Mouse (Mus musculus) forebrain, embryonic 11.5 days (tissue): ENCODE results near the gene Trappc3l. TPM values are rescaled to one million over a fixed set of nuclear protein-coding genes. Genes with fewer than 3 reads are reported as not detected.

Source experiments
- ATAC-seq: fragments of 200-750 bp; cut with Nextera tagmentation; replicated peaks from 2 replicates; pipeline ENCODE4 v1.8.0; 2017; ENCODE audit warnings: moderate TSS enrichment; ENCODE audit not compliant: low FRiP score
- DNase-seq: peaks from one replicate; pipeline ENCODE4 v3.0.0-alpha.2; 2017; ENCODE audit warnings: low spot score
- H3K27ac ChIP-seq: fragments of 300-500 bp; sonication (generic); 2 replicates; pipeline ENCODE4 v1.5.1; 2014; ENCODE audit warnings: low read depth, low read length
- H3K27me3 ChIP-seq: fragments of 300-500 bp; sonication (generic); 2 replicates; pipeline ENCODE4 v1.6.1; 2014; ENCODE audit warnings: mild to moderate bottlenecking, low read length, mixed read lengths; ENCODE audit not compliant: control insufficient read depth, insufficient read depth
- H3K36me3 ChIP-seq: fragments of 300-500 bp; sonication (generic); 2 replicates; pipeline ENCODE4 v1.6.1; 2014; ENCODE audit warnings: mild to moderate bottlenecking, low read length, moderate library complexity, mixed read lengths; ENCODE audit not compliant: control insufficient read depth, insufficient read depth
- H3K4me1 ChIP-seq: fragments of 300-500 bp; sonication (generic); replicated peaks from 2 replicates; pipeline ENCODE4 v1.6.1; 2014; ENCODE audit warnings: low read length, mixed read lengths; ENCODE audit not compliant: control insufficient read depth, insufficient read depth
- H3K4me2 ChIP-seq: fragments of 300-500 bp; sonication (generic); 2 replicates; pipeline ENCODE4 v1.6.1; 2014; ENCODE audit warnings: low read depth, mild to moderate bottlenecking, low read length, moderate library complexity, mixed read lengths; ENCODE audit not compliant: severe bottlenecking
- H3K4me3 ChIP-seq: fragments of 300-500 bp; sonication (generic); 2 replicates; pipeline ENCODE4 v1.5.1; 2014; ENCODE audit warnings: low read depth, low read length
- H3K9ac ChIP-seq: fragments of 300-500 bp; sonication (generic); 2 replicates; pipeline ENCODE4 v1.6.1; 2014; ENCODE audit warnings: low read length
- H3K9me3 ChIP-seq: fragments of 300-500 bp; sonication (generic); 2 replicates; pipeline ENCODE4 v1.6.1; 2016; ENCODE audit warnings: low read length, mixed read lengths; ENCODE audit not compliant: control insufficient read depth
- WGBS: fragments of 180-500 bp; shearing (Covaris S2); extraction: QIAGEN DNeasy Blood & Tissue Kit; methylation state at CpG from one replicate; pipeline ENCODE4 v1.1.7; 2014; 5-methylcytosine and 5-hydroxymethylcytosine counted together
- polyA plus RNA-seq: library from polyadenylated mRNA; unstranded; fragments of >200 nt; fragmentation: Nextera tagmentation; extraction: Ambion mirVana; gene quantifications from 2 replicates; pipeline ENCODE4 v1.2.1, GENCODE M21; 2014

The Trappc3l gene
- polyA plus RNA-seq, 1 experiment from 2014 or later = not detected

DNA sequence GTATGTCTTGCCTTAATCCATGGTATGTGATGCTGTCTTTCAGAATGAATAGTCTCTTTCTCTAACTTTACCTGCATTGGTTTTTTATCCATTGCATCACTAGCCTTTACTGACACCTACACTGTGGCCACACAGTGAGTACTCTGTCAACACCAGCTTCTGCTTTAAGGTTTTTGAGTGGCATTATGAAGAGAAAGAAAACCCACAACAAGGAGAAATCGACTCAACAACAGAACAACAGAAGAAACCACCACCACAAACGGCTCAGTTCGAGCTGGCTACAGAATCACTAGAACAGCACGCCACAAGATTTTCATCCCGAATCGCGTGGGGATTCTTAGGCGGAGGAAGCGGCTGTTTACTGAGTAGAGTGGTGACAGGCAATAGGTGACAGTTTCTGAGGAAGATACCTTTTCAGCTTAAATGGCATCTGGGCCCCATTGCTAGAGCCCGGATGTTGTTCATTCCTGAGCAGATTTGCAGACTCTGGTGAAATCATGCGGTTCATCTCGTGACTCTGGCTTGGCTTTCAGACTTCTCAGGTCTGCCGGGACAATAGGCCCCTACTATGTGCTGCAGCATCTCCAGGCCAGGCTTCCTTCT, 73.6 kb downstream of the Trappc3l start:
- 86% methylated on average over 13 of the region's 13 CpGs for WGBS
- Histone ChIP-seq H3K36me3 (no peaks in the 10 kb centered on the region), H3K9ac (no peak overlapping the region), H3K4me1 (no peaks in the 10 kb centered on the region), H3K27me3 (no peaks in the 10 kb centered on the region), H3K9me3 (no peaks in the 10 kb centered on the region), H3K4me2 (no peak overlapping the region), H3K4me3 (no peak overlapping the region), H3K27ac (no peak overlapping the region)
- no peak for DNase-seq
- no peak for ATAC-seq

DNA sequence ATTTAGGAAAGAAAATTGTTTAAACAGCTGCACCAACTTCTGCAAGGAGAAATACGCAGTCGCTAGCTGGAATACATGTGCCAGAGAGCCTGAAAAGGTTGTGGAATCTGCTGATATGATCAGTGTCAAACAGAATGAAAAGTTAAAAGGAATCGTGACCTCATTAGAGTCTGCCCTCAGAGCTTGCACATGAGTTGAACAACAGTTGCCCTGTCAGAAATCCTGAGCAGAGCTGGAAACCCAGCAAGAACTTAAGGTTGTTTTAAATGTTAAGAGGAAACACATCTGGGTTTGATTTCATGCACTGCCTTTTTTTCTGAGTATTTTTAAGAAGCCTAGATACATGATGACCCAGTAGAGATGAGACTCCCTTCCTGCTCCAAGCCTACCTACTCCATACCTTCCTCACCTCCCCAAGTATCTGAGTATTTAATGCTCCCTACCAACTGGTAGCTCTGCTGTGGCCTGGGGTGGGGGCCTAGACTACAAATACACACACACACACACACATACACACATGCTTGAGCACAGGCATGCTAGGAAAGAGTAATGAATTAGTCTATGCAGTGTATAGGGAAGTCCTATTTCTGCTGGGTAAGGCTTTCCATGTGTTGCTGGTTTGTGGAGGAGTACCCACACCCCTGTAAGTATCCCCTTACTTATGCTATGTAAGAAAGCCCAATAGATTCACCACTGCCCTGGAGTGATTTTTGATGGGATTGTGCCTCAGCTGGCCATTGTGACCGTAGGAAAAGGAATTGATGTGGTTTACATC, 74.8 kb downstream of the Trappc3l start:
- Histone ChIP-seq H3K36me3 (no peaks in the 10 kb centered on the region), H3K9me3 (no peaks in the 10 kb centered on the region), H3K4me1 (no peaks in the 10 kb centered on the region), H3K4me2 (no peak overlapping the region), H3K27ac (no peak overlapping the region), H3K9ac (no peak overlapping the region), H3K4me3 (no peak overlapping the region), H3K27me3 (no peaks in the 10 kb centered on the region)
- ATAC-seq (no peak), DNase-seq (no peak)
- 82% methylated on average over 4 of the region's 4 CpGs for WGBS

DNA sequence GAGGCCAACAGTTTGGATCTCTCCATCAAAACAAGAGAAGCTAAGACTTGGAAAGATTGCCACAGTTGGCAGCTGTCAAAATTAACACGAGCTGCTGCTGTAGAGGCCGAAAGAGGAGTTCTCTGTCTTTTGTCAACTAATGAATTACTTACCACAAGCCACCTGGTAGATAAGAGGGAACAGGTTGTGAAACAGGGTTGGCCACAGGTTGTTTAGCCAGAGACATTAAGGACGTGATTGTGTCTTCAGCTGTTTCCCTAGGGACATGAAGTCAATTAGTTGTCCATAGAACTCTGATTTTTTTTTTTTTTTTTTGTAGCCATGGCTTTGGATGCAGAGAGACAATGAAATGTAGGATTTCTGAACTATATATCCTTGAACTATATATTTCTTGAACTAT, 79.7 kb downstream of the Trappc3l start:
- 77% methylated on average over 3 of the region's 3 CpGs for WGBS
- Histone ChIP-seq H3K27me3 (no peaks in the 10 kb centered on the region), H3K36me3 (no peaks in the 10 kb centered on the region), H3K9ac (no peak overlapping the region), H3K27ac (no peak overlapping the region), H3K4me2 (no peak overlapping the region), H3K4me1 (no peaks in the 10 kb centered on the region), H3K4me3 (no peak overlapping the region), H3K9me3 (no peaks in the 10 kb centered on the region)
- ATAC-seq = no peak
- DNase-seq = no peak

DNA sequence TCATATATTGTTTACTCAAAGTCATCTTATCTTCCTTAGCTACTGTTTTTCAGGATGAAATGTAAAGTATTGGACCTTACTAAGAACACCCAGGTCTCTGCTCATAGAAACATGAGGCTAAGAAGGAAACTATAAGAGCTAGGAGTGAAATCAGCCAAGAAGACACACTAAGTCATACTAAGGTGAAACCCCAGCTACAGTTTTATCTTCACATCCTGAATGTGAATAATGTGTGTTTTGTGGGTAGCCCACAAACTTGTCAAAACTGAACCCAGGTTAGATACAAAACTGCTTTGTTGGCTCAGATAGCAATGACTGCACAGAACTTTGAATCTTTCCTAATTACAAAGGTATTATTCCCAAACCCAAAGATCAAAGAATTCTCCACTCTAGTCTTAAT, 80.4 kb downstream of the Trappc3l start:
- Histone ChIP-seq H3K4me3 (no peak overlapping the region), H3K9ac (no peak overlapping the region), H3K27ac (no peak overlapping the region), H3K27me3 (no peaks in the 10 kb centered on the region), H3K4me1 (no peaks in the 10 kb centered on the region), H3K9me3 (no peaks in the 10 kb centered on the region), H3K36me3 (no peaks in the 10 kb centered on the region), H3K4me2 (no peak overlapping the region)
- ATAC-seq = no peak
- no peak for DNase-seq

DNA sequence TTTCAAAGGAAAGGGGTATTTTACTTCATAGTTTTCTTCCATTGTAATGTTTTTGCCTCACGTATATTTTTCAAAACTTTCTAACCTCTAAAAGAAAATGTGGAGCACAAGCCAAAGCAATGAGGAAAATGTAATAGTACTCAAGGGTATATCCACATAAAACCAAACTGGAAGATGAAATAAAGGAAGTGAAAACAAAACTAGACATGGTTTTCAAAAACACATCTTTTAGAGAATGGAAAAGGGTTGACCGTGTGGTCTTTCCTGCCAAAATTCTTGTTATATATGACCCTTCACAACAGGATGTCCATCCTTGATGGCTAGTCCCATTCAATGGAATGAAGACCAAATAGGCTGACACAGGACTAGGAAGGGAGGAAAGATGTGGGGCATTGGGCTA, 81.0 kb downstream of the Trappc3l start:
- no peak for DNase-seq
- Histone ChIP-seq H3K36me3 (no peaks in the 10 kb centered on the region), H3K9me3 (no peaks in the 10 kb centered on the region), H3K4me1 (no peaks in the 10 kb centered on the region), H3K27me3 (no peaks in the 10 kb centered on the region), H3K4me3 (no peak overlapping the region), H3K9ac (no peak overlapping the region), H3K27ac (no peak overlapping the region), H3K4me2 (no peak overlapping the region)
- 90% methylated on average over 2 of the region's 2 CpGs for WGBS
- no peak for ATAC-seq

DNA sequence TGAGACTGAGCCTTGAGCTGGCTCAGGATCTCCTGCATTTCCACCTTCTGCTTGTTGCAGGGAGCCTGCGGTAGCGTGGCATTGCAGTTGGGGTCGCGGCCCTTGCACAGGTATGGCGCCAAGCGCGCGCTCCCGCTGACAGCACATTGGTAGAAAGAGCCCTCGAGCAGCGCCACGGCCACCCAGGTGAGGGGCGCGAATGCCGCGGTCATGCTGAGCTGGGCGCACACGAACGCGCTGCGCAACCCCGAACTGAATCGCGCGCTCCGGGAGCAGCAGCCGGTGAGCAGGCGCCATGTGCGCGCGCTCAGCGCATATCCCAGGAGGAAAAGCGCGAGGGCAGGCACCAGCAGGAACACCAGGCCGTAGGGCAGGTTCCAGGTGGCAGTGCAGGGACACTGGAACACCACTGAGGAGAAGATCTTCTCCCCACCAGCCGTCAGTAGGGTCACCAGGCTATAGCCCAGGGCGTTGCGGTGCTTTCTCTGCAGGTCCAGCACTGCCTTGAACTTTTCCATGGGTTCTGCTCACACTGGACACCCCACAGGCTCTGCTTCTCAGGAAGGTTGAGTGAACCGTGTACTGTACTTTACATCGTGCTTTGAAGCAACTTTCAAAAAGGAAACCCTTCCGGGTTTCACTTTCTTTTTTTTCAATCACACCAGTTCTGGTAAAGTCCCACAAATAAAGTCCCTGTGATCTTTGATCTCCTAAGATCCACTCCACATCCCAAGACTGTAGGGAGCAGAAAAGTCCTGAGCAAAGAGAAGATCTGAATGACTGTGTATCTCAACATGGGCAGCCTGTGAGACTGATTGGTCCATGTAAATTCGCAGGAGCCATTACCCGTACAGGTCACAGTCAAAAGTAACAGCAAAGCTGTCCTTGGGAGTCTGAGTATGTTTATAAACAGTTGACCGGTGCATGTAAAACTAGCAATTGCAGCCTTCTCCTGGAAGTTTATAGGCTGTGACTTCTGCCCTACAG, 90.3 kb downstream of the Trappc3l start, which contains the start of gene Calhm6:
Gene Calhm6, minus strand, starts transcription at position 593 of the 987 bp plus-strand sequence.
- Histone ChIP-seq H3K4me1 (no peaks in the 10 kb centered on the region), H3K4me3 (peak within 1 kb of the TSS; percentile 41), H3K27me3 (no peaks in the 10 kb centered on the region), H3K27ac (no peak within 1 kb of the TSS), H3K9me3 (no peaks in the 10 kb centered on the region), H3K36me3 (no peaks in the 10 kb centered on the region), H3K9ac (peak within 1 kb of the TSS; percentile 43), H3K4me2 (peak within 1 kb of the TSS; percentile 67)
- DNase-seq (peak; percentile 65), ATAC-seq (peak; percentile 61)
- 17% methylated on average over 44 of the region's 44 CpGs for WGBS

DNA sequence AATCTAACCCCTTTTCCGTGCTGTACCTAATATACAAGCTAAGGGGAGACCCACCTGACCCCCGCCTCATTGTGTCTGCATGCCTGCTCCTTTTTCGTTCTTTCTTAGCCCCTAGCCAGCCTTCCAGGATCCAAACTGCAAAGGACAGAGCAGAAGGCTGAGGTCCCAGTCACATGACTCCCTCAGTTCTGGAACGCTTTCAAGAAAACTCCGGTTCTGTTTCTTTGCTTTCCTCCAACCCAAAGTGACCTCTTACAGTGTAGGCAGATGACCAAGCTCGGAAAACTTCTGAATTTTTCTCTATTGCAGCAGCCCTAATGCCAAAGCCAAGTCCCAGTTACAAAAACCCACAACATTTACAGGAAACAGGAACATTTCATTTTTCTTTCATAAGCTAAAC, 91.0 kb downstream of the Trappc3l start:
- H3K4me2 ChIP-seq = no peak overlapping the region
- H3K9ac ChIP-seq = no peak overlapping the region
- H3K9me3 ChIP-seq = no peaks in the 10 kb centered on the region
- ATAC-seq = no peak
- H3K4me1 ChIP-seq = no peaks in the 10 kb centered on the region
- H3K27ac ChIP-seq = no peak overlapping the region
- no peaks in the 10 kb centered on the region for H3K27me3 ChIP-seq
- DNase-seq = no peak
- no peaks in the 10 kb centered on the region for H3K36me3 ChIP-seq
- 88% methylated on average over 6 of the region's 6 CpGs for WGBS
- H3K4me3 ChIP-seq = no peak overlapping the region

DNA sequence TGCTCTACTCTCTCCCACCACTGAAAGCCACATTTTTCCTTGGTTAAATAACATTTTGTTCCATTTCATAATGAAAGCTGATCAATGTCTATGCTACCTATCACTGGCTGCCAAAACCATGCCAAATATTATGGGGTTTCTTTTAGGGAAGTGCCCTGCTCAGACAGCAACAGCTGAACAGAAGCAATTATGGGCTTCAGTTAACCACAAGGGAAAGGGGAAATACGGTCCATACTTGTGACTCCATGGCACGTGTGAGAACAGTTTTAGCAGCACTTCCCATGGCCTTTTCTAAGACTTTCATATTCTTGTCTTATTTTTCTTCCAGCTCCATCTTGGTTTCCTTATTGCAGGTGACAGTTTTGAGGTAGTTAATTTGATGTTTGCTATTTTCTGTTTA, 94.0 kb downstream of the Trappc3l start:
- no peaks in the 10 kb centered on the region for H3K9me3 ChIP-seq
- H3K27me3 ChIP-seq = no peaks in the 10 kb centered on the region
- no peak for DNase-seq
- no peaks in the 10 kb centered on the region for H3K36me3 ChIP-seq
- ATAC-seq = no peak
- no peak overlapping the region for H3K4me2 ChIP-seq
- 85% methylated on average over 2 of the region's 2 CpGs for WGBS
- H3K4me3 ChIP-seq = no peak overlapping the region
- H3K4me1 ChIP-seq = no peaks in the 10 kb centered on the region
- H3K9ac ChIP-seq = no peak overlapping the region
- H3K27ac ChIP-seq = no peak overlapping the region
